Mouse (Mus musculus) neutrophil, adult 5-6 weeks (primary cell): ENCODE measurements around the gene Zfp352. TPM values are rescaled to one million over a fixed set of nuclear protein-coding genes. Genes with fewer than 3 reads are reported as not detected.
"Not testable (repeated sequence)": the region's sequence is repeated elsewhere in the genome, so short reads cannot be mapped to it uniquely, and the experiment has no call there.

ENCODE experiments used
- ATAC-seq: fragments of 151-379, 151-347 bp; 2 replicates; pipeline ENCODE4 v1.8.0; 2017; ENCODE audit warnings: mild to moderate bottlenecking, moderate TSS enrichment; ENCODE audit not compliant: insufficient number of reproducible peaks, poor library complexity, low FRiP score, severe bottlenecking; ENCODE audit errors: extremely low read depth
- total RNA-seq: library from RNA; stranded (forward); fragments of 200-1000 nt; gene quantifications from 2 replicates; pipeline ENCODE4 v1.2.3, GENCODE M21; 2017

Zfp352 gene
- total RNA-seq: not detected in 2 replicates

DNA sequence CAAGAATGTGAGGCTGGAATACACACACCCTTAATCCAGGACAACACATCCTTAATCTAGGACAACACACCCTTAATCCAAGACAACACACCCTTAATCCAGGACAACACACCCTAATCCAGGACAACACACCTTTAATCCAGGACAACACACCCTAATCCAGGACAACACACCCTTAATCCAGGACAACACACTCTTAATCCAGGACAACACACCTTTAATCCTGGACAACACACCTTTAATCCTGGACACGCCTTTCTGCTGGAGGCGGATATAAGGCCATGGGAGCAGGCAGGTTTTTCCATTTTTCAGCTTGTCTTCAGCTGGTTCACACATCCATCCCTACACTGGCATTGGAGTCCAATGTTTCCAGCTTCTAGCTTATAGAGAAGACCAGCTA lies at the start of gene Zfp352:
TSS of gene Zfp352 (plus strand) at position 301 of the 400 bp plus-strand sequence.
- no peak for ATAC-seq

DNA sequence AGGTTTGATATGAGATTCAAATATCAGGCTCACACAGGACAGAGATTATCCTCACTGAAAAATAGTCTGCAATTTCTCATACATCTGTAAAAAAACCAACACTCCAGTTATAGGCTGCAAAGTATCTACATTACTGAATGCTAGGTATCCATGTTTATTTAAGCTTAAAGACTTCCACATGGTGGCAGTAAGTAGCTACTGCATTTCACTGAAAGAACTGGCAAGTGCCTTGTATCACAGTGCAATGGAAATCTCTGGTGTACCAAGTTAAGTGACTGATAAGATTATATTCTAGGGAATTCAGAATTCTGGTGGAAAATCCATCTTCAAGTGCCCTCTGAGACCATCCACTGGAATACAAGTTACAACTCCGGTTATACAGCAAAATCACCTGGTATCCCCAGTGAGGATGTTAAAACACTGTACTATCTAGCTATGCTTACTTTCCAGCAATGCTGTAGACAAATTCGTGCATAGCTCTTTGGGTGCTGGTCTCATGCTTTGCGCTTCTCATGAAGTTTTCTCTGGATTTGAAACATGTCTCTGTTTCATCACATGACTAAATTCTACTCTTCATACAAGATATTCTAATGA lies 47.6 kb upstream of the Zfp352 start:
- ATAC-seq: no peak

DNA sequence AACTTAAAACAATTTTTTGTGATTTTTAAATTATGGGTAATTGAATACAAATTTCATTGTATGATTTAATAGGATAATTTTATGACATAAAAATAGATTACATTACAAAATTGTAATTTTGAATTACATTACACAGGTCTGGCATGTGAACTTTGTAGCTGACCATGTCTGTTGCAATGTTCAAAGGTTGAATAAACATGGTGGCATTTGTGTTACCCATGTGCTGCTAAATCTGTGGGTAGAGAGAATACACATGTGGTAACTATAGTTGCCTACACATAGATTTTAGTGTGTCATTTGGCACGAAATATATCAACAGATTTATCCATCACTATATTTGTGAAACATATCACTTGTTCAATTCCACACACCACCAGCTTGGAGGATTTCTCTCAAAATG lies 44.6 kb upstream of the Zfp352 start:
- no peak for ATAC-seq

DNA sequence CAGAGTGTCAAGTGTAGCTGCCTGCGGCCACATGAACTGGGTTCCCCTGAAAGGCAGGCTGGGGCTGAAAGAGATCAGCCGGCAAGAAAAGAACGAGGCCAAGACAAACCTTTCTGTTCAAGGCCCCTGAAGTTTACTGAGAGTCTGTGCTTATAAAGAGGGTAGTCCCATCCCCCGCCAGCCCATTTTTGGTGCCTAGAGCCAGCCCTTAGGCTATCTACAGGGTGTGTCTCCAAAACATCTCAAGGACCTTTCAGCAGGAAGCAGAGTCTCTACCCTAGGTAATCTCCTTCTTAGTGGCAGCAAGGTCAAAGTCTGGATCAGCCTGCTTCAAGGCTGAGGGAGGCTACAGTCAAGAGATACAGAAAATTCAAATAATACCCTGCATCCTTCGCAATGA lies 15.2 kb upstream of the Zfp352 start:
- ATAC-seq: no peak

DNA sequence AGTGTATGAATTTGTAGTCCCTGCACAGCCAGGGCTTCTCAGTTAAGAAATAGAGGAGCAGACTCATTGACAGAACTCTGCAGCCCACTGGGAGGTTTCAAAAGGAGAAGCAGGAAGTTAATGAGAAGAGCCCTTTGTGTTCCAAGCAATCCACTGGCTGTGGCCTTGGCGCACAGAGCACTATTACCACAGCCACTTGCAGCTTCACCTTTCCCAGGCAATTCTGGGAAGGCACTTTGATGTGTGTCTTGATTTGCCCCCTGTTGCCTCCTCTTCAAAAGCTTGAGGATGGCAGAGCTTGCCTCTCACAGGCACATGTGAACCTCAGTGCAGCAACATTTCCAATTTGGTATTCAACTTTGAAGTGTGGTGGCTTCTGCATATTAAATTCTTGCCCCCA lies 7.1 kb upstream of the Zfp352 start:
- no peak for ATAC-seq

DNA sequence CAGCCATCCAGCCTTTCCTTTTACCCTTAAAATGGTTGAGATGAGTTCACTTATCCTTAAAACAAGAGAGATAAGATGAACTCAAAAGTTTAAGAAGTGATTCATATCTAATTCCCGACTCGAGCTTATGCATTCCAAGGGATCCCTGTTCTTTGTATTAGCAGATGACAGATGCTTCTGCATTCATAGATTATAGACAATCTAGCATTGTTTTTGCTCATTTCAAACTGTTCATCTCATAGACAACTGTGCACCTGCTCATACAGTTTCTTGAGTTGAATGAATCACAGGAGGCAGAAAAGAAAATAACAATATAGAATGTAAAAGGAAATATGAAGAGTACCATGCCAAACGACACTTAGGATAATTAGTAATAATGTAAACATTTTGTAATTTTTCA lies 6.5 kb upstream of the Zfp352 start:
- no peak for ATAC-seq

DNA sequence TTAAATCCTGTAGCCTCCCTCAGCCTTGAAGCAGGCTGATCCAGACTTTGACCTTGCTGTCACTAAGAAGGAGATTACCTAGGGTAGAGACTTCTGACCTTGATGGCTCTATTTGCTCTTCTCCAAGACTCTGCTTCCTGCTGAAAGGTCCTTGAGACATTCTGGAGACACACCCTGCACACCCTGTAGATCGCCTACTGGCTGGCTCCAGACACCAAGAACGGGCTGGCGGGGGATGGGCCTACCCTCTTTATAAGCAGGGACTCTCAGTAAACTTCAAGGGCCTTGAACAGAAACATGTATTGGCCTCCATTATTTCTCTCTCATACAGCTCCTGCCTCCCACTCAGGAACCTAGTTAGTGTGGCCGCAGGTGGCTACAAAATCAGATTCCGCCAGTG lies 17.0 kb downstream of the Zfp352 start:
- ATAC-seq: not testable (repeated sequence)

DNA sequence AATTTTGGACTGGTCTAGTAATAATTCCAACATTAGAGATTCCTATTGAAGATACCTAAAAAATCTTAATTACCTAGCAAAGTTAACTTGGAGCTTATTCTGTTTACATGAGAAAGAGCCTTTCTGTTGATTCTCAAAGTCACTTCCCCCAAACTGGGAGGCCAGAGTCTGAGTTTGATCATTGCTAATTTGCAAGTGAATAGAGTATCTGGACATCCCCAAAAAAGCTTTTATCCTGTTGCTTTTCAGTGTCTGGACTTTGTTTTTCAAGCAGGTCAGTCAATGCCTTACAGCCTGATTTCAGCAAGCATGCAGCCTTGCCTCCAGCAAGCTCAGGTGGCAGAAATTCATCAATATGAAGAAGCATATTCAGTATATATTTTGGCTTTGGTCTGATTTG lies 51.2 kb downstream of the Zfp352 start:
- ATAC-seq: no peak
